Mouse (Mus musculus) lung, embryonic 14.5 days (tissue): ENCODE measurements at regions not wholly inside any gene's neighbourhood (a gene's known extent, or its start where the extent isn't known, plus 50 kb on each side); places are given as distances from the start of the nearest gene placed in this dataset.

Experiments
- ATAC-seq: fragments of 200-750 bp; cut with Nextera tagmentation; 2 replicates; pipeline ENCODE4 v1.8.0; 2017; ENCODE audit warnings: mild to moderate bottlenecking, moderate TSS enrichment, moderate library complexity; ENCODE audit not compliant: insufficient read depth
- DNase-seq: peaks from one replicate; pipeline ENCODE4 v3.0.0-alpha.2; 2015
- H3K27ac ChIP-seq: fragments of 300-500 bp; sonication (generic); 2 replicates; pipeline ENCODE4 v1.5.1; 2014; ENCODE audit warnings: low read depth, mild to moderate bottlenecking, moderate library complexity
- H3K27me3 ChIP-seq: fragments of 300-500 bp; sonication (generic); 2 replicates; pipeline ENCODE4 v1.6.1; 2014; ENCODE audit warnings: low read length, control low read depth; ENCODE audit not compliant: insufficient read depth
- H3K36me3 ChIP-seq: fragments of 300-500 bp; sonication (generic); 2 replicates; pipeline ENCODE4 v1.6.1; 2014; ENCODE audit warnings: control low read depth; ENCODE audit not compliant: insufficient read depth
- H3K4me1 ChIP-seq: fragments of 300-500 bp; sonication (generic); 2 replicates; pipeline ENCODE4 v1.6.1; 2014; ENCODE audit warnings: antibody characterized with exemption, control low read depth; ENCODE audit not compliant: insufficient read depth
- H3K4me2 ChIP-seq: fragments of 300-500 bp; sonication (generic); 2 replicates; pipeline ENCODE4 v1.6.1; 2014; ENCODE audit warnings: mild to moderate bottlenecking
- H3K4me3 ChIP-seq: fragments of 300-500 bp; sonication (generic); 2 replicates; pipeline ENCODE4 v1.5.1; 2014; ENCODE audit warnings: low read depth, low read length
- H3K9ac ChIP-seq: fragments of 300-500 bp; sonication (generic); 2 replicates; pipeline ENCODE4 v1.6.1; 2014
- H3K9me3 ChIP-seq: fragments of 300-500 bp; sonication (generic); 2 replicates; pipeline ENCODE4 v1.6.1; 2016; ENCODE audit warnings: low read depth, low read length, control low read depth
- CTCF ChIP-seq: IDR thresholded peaks from 2 replicates; pipeline ENCODE4 v1.5.1; 2016; ENCODE audit warnings: antibody characterized with exemption, low read depth
- WGBS: fragments of 180-500 bp; shearing (Covaris S2); extraction: QIAGEN DNeasy Blood & Tissue Kit; methylation state at CpG from one replicate; pipeline ENCODE4 v1.1.7; 2014; 5-methylcytosine and 5-hydroxymethylcytosine counted together

- Histone ChIP-seq H3K27me3 (no peaks in the 10 kb centered on the region), H3K4me1 (no peaks in the 10 kb centered on the region), H3K9me3 (no peaks in the 10 kb centered on the region), H3K9ac (no peak overlapping the region), H3K27ac (no peak overlapping the region), H3K4me2 (no peak overlapping the region), H3K36me3 (no peaks in the 10 kb centered on the region), H3K4me3 (no peak overlapping the region)
- TF ChIP-seq CTCF: no peak
- peak; percentile 41; the same call in 1 of the 2 replicates for ATAC-seq
- DNase-seq: peak; percentile 60
- WGBS: 33% methylated on average over 9 of the region's 9 CpGs
Observed at GRCm38 (mm10) chr3:40159591-40160145, 371.4 kb upstream of the Intu start.

- Histone ChIP-seq H3K36me3 (no peaks in the 10 kb centered on the region), H3K9me3 (no peaks in the 10 kb centered on the region), H3K4me2 (no peak overlapping the region), H3K9ac (no peak overlapping the region), H3K27me3 (no peaks in the 10 kb centered on the region), H3K27ac (no peak overlapping the region), H3K4me1 (no peaks in the 10 kb centered on the region), H3K4me3 (no peak overlapping the region)
- 82% methylated on average over 1 of the region's 1 CpGs for WGBS
- no peak for ATAC-seq
- no peak for TF ChIP-seq CTCF
- DNase-seq: no peak
Observed at GRCm38 (mm10) chr3:40164181-40164580, 366.9 kb upstream of the Intu start.

GRCm38 (mm10) chr3:40167970-40168626 lies 363.0 kb upstream of the Intu start:
- peak; percentile 37 for DNase-seq
- H3K4me1 ChIP-seq: no peaks in the 10 kb centered on the region
- no peak overlapping the region for H3K27ac ChIP-seq
- peak; percentile 25; the same call in 1 of the 2 replicates for TF ChIP-seq CTCF
- no peaks in the 10 kb centered on the region for H3K9me3 ChIP-seq
- WGBS: 65% methylated on average over 12 of the region's 12 CpGs
- no peak overlapping the region for H3K4me2 ChIP-seq
- no peak for ATAC-seq
- no peak overlapping the region for H3K4me3 ChIP-seq
- no peak overlapping the region for H3K9ac ChIP-seq
- no peaks in the 10 kb centered on the region for H3K36me3 ChIP-seq
- no peaks in the 10 kb centered on the region for H3K27me3 ChIP-seq

DNA sequence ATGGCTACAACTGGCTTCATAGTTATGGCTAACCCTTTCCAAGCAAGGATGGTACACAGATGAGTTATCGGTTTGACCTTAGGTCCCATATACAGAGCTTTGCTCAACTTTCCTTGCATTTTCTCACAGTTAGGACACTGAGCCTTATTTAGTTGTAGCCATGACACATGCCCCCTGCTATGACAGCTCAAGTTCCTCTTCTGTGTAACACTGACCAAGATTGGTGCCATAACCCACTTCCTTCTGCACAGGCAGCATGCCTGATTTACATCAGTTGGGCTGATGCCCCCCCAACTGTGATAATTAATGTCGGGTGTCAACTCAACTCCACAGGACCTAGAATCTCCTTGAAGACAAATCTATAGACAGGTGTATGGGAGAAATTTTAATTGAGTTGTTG lies 361.5 kb upstream of the Intu start:
- Histone ChIP-seq H3K36me3 (no peaks in the 10 kb centered on the region), H3K9ac (no peak overlapping the region), H3K27ac (no peak overlapping the region), H3K9me3 (no peaks in the 10 kb centered on the region), H3K4me1 (no peaks in the 10 kb centered on the region), H3K27me3 (no peaks in the 10 kb centered on the region), H3K4me2 (no peak overlapping the region), H3K4me3 (no peak overlapping the region)
- no peak for ATAC-seq
- no peak for TF ChIP-seq CTCF
- WGBS: 87% methylated on average over 2 of the region's 2 CpGs
- DNase-seq: no peak

GRCm38 (mm10) chr3:40179726-40180317 lies 351.3 kb upstream of the Intu start:
- Histone ChIP-seq H3K36me3 (no peaks in the 10 kb centered on the region), H3K4me1 (no peaks in the 10 kb centered on the region), H3K4me2 (no peak overlapping the region), H3K27me3 (no peaks in the 10 kb centered on the region), H3K27ac (no peak overlapping the region), H3K4me3 (no peak overlapping the region), H3K9me3 (no peaks in the 10 kb centered on the region), H3K9ac (no peak overlapping the region)
- 74% methylated on average over 3 of the region's 3 CpGs for WGBS
- ATAC-seq (no peak), DNase-seq (no peak)
- no peak for TF ChIP-seq CTCF

- WGBS: 84% methylated on average over 5 of the region's 5 CpGs
- no peak overlapping the region for H3K9ac ChIP-seq
- no peaks in the 10 kb centered on the region for H3K9me3 ChIP-seq
- H3K27ac ChIP-seq: no peak overlapping the region
- no peaks in the 10 kb centered on the region for H3K27me3 ChIP-seq
- TF ChIP-seq CTCF: no peak
- no peak overlapping the region for H3K4me3 ChIP-seq
- no peaks in the 10 kb centered on the region for H3K36me3 ChIP-seq
- H3K4me2 ChIP-seq: no peak overlapping the region
- no peak for ATAC-seq
- no peak for DNase-seq
- H3K4me1 ChIP-seq: no peaks in the 10 kb centered on the region
Observed at GRCm38 (mm10) chr3:40185597-40186320, 345.3 kb upstream of the Intu start.

- ATAC-seq (no peak), DNase-seq (no peak)
- no peak for TF ChIP-seq CTCF
- Histone ChIP-seq H3K4me3 (no peak overlapping the region), H3K4me1 (no peaks in the 10 kb centered on the region), H3K4me2 (no peak overlapping the region), H3K9me3 (no peaks in the 10 kb centered on the region), H3K27ac (no peak overlapping the region), H3K9ac (no peak overlapping the region), H3K36me3 (no peaks in the 10 kb centered on the region), H3K27me3 (no peaks in the 10 kb centered on the region)
- WGBS: 65% methylated on average over 6 of the region's 6 CpGs
Observed at GRCm38 (mm10) chr3:40189529-40189928, 341.6 kb upstream of the Intu start.
